Mouse (Mus musculus) lung, postnatal 0 days (tissue): ENCODE results near the gene Tex52.

ENCODE experiments used
- CTCF ChIP-seq: IDR thresholded peaks from 2 replicates; pipeline ENCODE4 v1.5.1; 2016; ENCODE audit warnings: antibody characterized with exemption, mild to moderate bottlenecking
- EP300 ChIP-seq: IDR thresholded peaks from 2 replicates; pipeline ENCODE4 v1.6.1; 2016; ENCODE audit warnings: antibody characterized with exemption, mild to moderate bottlenecking, control low read depth

DNA sequence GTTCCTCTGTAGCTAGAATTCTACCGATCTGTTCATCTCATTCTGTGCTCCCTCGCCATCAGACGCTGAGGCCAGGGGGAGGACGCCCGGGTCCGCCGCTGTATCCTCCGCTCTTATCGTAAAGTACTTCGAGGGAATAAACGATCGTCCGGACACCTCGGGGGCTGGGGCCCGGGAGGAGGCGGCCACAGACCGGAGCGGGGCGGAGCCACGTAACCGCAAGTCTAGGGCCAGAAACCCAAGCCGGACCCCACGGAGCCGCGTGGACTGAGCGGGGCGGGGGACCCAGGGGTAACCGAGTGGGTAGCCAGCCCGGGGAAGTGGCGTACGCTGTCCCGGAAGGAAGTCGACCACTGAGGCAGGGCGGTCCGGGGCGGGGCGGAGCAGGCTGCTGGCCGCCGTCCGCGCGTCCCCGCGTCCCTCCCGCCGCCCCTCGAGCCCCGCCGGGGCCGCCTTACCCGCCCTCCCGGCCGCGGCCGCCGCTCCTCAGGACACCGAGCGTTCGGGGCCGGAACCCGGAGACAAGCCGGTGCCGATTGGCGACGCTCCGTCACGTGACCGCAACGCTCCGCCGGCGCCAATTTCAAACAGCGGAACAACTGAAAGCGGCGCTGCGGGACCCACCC is 12.8 kb upstream of the Tex52 start, which contains the start of the genes Rhno1 and Foxm1:
- TF ChIP-seq CTCF (no peak), EP300 (0 out of 2 replicates have a peak, but pooled peaks have one; percentile 12)
